Mouse (Mus musculus) natural killer cell, adult 2 months (primary cell): ENCODE measurements around the gene Gm14327.
"Not testable (repeated sequence)": the region's sequence is repeated elsewhere in the genome, so short reads cannot be mapped to it uniquely, and the experiment has no call there.

Source experiments
- DNase-seq, 2 experiments: peaks; one replicate each; pipeline ENCODE4 v3.0.0; 2022; ENCODE audit warnings: low spot score in 2 of 2

Gene Gm14327

GRCm38 (mm10) chr2:177897046-177897578, at the start of gene Gm14327:
Gm14327 (plus strand) TSS chr2:177897096.
- DNase-seq: not testable (repeated sequence)

DNA sequence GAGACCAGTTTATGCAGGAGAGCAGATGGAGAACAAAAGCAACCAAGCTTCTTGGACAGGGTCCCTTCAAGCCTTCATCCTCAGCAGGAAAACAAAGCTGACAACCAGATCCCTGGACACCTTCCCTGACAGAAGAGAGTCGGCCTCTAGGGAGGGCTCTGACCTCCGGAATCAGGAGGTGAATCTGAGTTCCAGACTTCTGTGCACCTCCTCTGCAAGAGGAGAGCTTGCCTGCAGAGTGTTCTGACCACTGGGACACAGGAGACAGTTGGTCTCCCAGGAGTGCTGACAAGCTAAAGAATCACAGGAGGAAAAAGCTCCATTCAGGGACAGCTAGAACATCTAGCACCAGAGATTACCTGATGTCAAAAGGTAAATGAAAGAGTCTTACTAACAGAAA, 34.6 kb upstream of the Gm14327 start:
- DNase-seq: not testable (repeated sequence)

- not testable (repeated sequence) for DNase-seq
Observed at GRCm38 (mm10) chr2:177887743-177888142, 9.2 kb upstream of the Gm14327 start.

DNA sequence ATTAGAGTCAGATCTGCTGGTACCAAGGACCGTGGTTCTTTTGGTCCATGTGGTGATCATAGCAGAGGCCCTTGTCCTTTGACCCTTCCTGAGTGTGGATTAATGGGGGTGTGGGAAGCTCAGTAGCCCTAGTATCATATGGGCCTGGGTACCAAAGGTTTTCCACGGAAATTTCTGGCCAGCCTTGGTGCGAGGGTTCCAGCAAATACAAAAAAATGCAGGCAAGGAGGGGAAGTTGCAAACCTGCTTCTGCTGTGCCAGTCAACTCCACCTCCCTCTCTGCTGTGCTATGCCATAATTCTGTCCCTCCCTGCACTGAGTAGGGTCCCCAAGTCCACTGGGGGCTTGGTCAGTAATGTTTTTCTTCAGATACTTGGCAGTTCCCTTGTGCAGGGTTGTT, 1.3 kb downstream of the Gm14327 start:
- DNase-seq: not testable (repeated sequence)

DNA sequence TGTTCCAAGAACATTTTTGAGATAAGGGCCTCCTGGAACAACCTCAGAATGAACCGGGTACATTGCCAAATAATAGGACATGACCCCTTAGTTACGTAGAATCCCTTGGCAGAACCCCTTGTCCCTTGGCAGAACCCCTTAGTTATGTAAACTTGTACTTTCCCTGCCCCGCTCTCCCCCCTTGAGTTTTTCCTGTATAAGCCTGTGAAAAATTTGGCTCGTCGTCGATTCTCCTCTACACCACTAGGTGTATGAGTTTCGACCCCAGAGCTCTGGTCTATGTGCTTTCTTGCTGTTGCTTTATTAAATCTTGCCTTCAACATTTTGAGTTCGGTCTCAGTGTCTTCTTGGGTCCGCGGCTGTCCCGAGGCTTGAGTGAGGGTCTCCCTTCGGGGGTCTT, 6.4 kb downstream of the Gm14327 start:
- DNase-seq: not testable (repeated sequence)

DNA sequence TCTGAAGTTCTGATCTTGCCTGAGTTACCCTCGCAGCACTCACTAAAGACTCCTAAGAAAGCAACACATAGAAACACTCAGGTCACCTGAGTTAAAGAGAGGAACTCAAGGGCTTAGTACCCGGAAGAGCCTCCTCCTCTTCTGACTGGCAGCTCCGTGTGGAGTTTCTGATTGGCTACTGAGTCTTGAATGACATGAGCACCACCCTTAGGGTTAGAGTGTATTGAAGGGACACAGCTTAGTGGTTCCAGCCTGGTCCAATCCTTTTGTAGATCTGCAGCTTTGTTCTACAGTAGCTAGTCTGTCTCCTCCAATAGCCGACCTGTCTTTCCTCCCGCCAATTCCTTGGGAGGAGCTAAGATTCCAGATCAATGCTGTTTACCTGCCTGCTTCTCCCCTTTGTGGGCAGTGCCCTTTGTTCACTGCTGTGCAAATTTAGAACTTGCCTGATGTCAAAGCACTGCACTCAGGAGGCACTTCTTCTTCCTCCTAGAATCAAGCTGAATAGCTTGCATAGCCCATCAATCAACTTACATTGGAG, 28.7 kb downstream of the Gm14327 start, which contains the start of gene Zfp972:
TSS of gene Zfp972 (minus strand) at position 51 of the 541 bp plus-strand sequence.
- not testable (repeated sequence) for DNase-seq
